Mouse (Mus musculus) hindbrain, embryonic 14.5 days (tissue): ENCODE measurements around the gene Psmb7. TPM values are rescaled to one million over a fixed set of nuclear protein-coding genes. Genes with fewer than 3 reads are reported as not detected.

Source experiments
- microRNA-seq: library from miRNA; unstranded; fragments of <30 nt; microRNA quantifications from one replicate; pipeline ENCODE4, GENCODE M21; 2016
- polyA plus RNA-seq: library from polyadenylated mRNA; unstranded; fragments of >200 nt; fragmentation: Nextera tagmentation; extraction: Ambion mirVana; gene quantifications from 2 replicates; pipeline ENCODE4 v1.2.1, GENCODE M21; 2014

Gene Psmb7
- polyA plus RNA-seq, 1 experiment from 2014 or later, result 305 TPM

Small RNAs within 50 kb of the gene (microRNA-seq; reads per million reads assigned to microRNA genes)
- gene Gm27634, result not detected

Other genes starting within 250 kb of the Psmb7 start
- 55.0 and 58.4 TPM in 2 replicates for gene Nek6, start 132.4 kb downstream of the Psmb7 start, polyA plus RNA-seq
- gene Nr5a1, start 70.5 kb upstream of the Psmb7 start, polyA plus RNA-seq, result 0.08 and 0.09 TPM in 2 replicates